Mouse (Mus musculus): ENCODE measurements around the gene Stx1a.
"Not testable (repeated sequence)": the region's sequence is repeated elsewhere in the genome, so short reads cannot be mapped to it uniquely, and the experiment has no call there.

Stx1a gene

GRCm38 (mm10) chr5:135037946-135038345 lies 14.7 kb downstream of the Stx1a start:
- in situ Hi-C loops (cut with MboI; ENCODE audit: low sequenced_read_pairs) = no loop called here

GRCm38 (mm10) chr5:135039541-135039940 lies 16.3 kb downstream of the Stx1a start:
- in situ Hi-C loops (cut with MboI; ENCODE audit: low sequenced_read_pairs) = no loop called here

- in situ Hi-C loops (cut with MboI; ENCODE audit: low sequenced_read_pairs) = no loop called here
These were observed 16.8 kb downstream of the Stx1a start for GRCm38 (mm10) chr5:135040059-135040458.

- in situ Hi-C loops (cut with MboI; ENCODE audit: low sequenced_read_pairs) = no loop called here
These were observed 17.5 kb downstream of the Stx1a start for GRCm38 (mm10) chr5:135040777-135041176.

DNA sequence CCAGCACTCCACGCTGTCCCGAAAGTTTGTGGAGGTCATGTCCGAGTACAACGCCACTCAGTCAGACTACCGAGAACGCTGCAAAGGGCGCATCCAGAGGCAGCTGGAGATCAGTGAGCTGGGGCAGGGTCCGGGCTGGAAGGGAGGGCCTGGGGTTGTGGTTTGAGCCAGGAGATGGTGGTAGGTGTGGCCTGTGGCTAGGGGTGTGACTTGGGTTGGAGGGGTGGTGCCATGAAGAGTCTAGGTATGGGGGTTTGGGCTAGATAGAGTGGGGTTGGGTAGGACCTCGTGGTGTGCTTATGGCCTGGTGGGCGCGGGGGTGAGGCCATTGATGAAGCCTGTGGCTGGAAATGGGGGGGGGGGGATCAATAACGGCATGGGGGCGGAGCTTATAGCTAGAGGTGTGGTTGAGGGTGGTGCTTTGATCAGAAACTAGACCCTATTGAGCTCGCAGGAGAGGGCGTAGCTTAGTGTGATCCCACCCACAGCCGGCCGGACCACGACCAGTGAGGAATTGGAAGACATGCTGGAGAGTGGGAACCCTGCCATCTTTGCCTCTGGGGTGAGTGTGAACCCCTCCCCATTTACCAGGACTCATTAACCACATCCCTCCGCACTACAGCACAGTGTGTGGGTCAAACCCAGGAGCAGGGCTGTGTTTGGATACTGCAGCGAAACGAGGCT lies 19.0 kb downstream of the Stx1a start:
- in situ Hi-C loops (cut with MboI; ENCODE audit: low sequenced_read_pairs) = no loop called here

DNA sequence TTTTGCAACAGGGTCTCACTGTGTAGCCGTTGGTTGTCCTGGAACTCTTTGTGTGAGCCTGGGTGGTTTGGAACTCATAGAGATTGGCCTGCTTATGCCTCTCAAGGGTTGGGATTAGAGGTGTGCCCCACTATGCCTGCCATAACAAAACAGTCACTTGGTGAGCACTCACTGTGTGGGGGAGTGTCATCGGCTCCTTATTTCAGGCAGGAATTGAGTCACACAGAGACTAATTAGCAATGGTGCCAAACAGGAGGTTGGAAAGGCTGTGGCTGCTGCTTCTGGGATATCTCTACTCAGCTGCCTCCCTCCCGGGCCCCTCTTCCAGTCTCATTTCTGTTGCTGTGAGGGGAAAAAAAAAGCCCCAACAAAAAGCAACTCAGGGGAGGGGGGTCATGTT lies 21.3 kb downstream of the Stx1a start:
- in situ Hi-C loops (cut with MboI; ENCODE audit: low sequenced_read_pairs) = no loop called here

DNA sequence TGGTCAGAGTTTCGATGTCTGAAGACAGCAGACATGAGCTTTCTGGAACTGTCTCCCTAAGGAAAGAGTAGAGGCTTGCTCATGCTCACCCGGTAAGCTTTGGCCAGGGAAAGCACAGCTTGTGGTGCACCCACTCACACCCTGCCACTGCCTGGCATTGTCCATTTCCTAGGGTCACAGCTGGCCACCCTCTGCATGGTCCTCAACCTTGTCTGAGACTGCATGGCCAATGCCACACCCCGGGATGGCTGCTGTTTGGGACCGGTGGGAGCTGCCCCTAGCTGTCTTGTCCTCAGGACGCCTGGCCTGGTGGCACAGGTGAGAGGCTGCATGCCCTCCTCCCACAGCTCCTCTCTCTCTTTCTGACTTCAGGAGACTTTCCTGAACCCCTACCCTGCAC lies 25.3 kb downstream of the Stx1a start:
- in situ Hi-C loops (cut with MboI; ENCODE audit: low sequenced_read_pairs) = no loop called here

DNA sequence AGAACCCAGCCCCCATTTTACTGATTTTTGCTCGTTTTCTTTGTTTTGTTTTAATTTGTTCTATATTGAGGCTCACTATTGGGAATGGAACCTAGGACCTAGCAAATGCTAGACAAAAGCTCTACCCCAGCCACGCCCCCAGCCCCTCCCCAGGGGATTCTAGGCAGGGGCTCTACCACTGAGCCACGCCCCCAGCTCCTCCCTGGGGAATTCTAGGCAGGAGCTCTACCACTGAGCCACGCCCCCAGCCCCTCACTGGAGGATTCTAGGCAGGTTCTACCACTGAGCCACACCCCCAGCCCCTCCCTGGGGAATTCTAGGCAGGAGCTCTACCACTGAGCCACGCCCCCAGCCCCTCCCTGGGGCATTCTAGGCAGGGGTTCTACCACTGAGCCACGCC lies 26.0 kb downstream of the Stx1a start:
- in situ Hi-C loops (cut with MboI; ENCODE audit: low sequenced_read_pairs) = not testable (repeated sequence)

DNA sequence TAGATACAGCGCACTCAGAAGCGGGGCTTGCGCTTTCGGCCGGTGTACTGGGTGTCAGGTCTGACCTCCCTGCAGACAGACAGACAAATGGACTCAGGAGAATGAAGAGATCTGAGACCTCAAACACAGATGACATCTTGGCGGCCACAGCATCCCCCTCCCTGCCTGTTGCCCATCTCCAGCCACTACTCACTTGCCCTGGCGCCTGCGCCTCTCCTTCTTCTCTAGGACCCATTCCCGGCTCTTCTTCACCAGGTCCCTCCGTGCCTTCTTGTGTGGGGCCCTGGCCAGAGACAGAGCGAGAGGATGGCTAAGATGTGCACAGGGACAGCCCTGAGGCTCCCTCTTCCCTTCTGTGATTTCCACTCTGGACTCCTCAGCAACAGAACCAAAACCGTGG lies 30.1 kb downstream of the Stx1a start:
- in situ Hi-C loops (cut with MboI; ENCODE audit: low sequenced_read_pairs) = no loop called here

GRCm38 (mm10) chr5:135063629-135064381 lies 40.5 kb downstream of the Stx1a start, which contains the start of gene Dnajc30:
TSS of gene Dnajc30 (plus strand) at chr5:135064202.
- in situ Hi-C loops (cut with MboI; ENCODE audit: low sequenced_read_pairs) = no loop called here

DNA sequence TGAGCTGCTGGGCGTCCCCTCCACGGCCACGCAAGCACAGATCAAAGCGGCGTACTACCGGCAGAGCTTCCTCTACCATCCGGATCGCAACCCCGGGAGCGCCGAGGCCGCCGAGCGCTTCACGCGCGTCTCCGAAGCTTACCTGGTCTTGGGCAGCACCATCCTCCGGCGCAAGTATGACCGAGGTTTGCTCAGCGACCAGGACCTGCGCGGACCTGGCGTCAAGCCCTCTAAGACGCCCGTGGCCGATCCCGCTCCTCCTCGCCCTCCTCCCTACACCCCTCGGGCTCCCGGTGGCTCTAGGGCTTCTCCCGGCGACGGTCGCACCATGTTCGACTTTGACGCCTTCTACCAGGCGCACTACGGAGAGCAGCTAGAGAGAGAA lies 41.1 kb downstream of the Stx1a start:
- in situ Hi-C loops (cut with MboI; ENCODE audit: low sequenced_read_pairs) = no loop called here

DNA sequence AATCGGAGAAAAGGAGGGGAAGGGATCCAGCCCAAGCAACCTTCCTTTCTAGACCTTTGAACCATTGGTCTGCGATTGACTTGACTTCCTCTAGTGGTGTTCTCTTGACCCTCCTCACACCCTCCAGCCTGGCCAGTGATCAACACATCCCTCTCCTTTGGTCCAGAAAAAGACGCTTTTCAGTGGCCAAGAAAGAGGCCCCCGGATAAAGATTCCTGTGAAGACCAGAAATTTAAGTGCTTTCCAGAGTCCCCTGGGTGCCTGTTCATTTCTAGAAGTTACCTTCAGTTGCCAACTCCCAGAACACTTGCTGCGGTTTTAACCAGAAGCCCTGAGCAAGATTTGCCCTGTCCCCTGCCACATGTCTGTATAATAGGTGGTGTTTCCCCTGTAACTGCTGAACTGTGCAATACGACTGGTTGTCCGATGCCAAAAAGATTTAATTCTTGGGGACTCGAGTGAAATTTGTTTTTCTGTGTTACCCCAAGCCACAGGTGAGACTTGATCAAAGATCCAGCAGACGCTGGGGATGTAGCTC lies 41.7 kb downstream of the Stx1a start, which contains the start of gene Bud23:
Bud23 (minus strand) TSS at position 51 of the 538 bp plus-strand sequence.
- in situ Hi-C loops (cut with MboI; ENCODE audit: low sequenced_read_pairs) = not testable (repeated sequence)

GRCm38 (mm10) chr5:135066008-135066407 lies 42.7 kb downstream of the Stx1a start:
- in situ Hi-C loops (cut with MboI; ENCODE audit: low sequenced_read_pairs) = no loop called here

DNA sequence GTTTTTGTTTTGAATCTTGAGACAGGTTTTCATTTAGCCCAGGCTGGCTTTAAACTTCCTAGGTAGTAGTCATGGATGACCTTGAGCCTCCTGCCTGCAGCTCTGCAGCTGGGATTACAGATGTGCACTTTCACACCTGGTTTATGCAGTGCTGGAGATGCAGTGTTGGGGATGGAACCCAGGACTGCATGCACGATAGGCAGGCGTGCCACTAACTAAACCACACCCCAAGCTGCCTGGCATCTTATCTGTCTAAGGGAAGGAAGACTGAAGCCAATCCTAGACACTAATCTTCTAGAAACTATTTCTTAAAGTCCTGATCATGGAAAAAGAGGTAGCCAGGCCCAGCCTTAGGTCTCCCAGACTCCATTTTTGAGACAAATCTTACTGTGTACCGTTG lies 47.2 kb downstream of the Stx1a start:
- in situ Hi-C loops (cut with MboI; ENCODE audit: low sequenced_read_pairs) = no loop called here

DNA sequence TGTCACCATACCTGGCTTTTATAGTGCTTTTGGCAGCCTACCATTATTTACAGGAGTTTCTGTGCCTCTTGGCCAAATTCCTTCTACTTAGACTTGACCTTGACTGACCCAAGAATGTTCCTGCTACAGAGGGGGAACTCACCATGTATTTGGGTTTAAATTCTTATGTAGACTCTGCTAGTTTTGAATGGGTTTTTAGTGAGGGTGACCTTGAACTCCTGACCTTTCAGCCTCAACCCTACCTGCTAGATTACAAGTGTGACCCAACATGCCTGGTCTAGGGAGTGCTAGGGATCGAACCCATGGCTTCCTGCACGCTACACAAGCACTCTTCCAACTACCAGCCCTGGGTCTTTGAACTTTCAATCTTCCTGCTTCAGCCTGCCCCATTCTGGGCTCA lies 48.8 kb downstream of the Stx1a start:
- in situ Hi-C loops (cut with MboI; ENCODE audit: low sequenced_read_pairs) = no loop called here

- in situ Hi-C loops (cut with MboI; ENCODE audit: low sequenced_read_pairs) = no loop called here
These were observed 49.4 kb downstream of the Stx1a start for GRCm38 (mm10) chr5:135072720-135073119.

DNA sequence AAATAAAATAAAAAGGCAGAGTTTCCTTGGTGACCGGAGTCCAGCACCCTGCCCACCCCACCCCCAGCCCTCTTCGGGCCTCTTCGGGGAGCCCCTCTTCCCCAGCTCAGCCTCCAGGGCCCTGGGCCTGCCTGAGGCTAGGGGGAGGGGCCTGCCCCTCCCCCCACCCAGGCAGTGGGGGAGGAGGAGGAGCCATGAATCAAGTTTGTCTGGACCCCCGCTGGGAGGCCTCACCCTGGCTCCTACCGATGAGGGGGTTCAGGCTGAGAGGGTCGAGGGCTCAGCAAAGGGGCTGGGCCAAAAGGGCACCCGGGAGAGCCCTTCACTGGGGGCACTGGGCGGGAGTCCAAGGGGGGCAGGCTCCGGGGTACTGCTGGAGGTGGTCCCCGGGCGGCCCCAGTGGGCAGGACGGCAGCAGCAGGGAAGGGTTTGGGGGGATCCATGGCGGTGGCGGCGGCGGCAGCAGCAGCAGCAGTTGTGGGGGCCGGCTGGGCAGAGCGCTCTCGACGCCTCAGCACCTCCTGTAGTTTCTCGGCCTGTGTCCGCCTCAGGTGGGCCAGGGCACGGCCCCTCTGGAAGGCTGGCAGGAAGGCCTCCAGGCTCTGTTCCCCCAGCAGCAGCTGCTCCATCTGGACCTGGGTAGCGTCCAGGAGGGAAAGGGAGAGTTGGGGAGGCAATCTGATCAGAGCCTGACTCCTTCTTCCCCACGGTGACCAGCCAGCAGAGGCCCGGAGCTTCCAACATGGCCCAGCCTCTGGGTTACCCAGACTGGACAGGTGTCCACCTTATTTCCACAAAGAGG lies 50.3 kb downstream of the Stx1a start:
- in situ Hi-C loops (cut with MboI; ENCODE audit: low sequenced_read_pairs) = no loop called here

GRCm38 (mm10) chr5:135075655-135076054 lies 52.4 kb downstream of the Stx1a start:
- in situ Hi-C loops (cut with MboI; ENCODE audit: low sequenced_read_pairs) = no loop called here

DNA sequence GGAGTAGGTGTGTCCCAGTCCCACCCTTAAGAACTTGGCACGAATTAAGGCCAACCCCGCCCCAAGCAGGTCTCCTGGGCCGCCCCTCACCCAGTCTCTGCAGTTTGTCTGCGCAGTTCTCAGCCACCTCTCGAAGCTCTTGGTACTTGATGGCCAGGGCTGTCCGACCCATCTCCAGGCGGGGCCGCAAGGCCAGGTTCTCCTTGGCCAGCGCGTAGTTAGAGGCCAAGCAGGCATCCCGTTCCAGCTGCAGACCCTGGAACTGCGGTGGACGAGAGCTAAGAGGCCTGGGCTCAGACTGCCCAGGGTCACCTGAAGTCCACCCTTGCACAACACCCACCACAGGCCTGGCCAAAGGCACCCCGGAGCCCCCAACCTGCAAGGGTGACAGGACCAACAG lies 53.1 kb downstream of the Stx1a start:
- in situ Hi-C loops (cut with MboI; ENCODE audit: low sequenced_read_pairs) = no loop called here

GRCm38 (mm10) chr5:135076931-135077505 lies 53.7 kb downstream of the Stx1a start:
- in situ Hi-C loops (cut with MboI; ENCODE audit: low sequenced_read_pairs) = no loop called here
